Mouse (Mus musculus): Measurements from ENCODE around the gene Bsn. TPM values are rescaled to one million over a fixed set of nuclear protein-coding genes. Genes with fewer than 3 reads are reported as not detected.

The Bsn gene
- total RNA-seq, 1 experiment from 2014 or later, result 2.7 TPM

- ATAC-seq (replicated peaks in 1 of 2; ENCODE audit: insufficient read depth in 1 of 2, low FRiP score in 2 of 2, low TSS enrichment in 1 of 2, low read depth in 1 of 2, poor library complexity in 2 of 2, severe bottlenecking in 2 of 2), result no peak
These were observed 96.6 kb downstream of the Bsn start for GRCm38 (mm10) chr9:108093586-108093985.

GRCm38 (mm10) chr9:108090611-108091120 lies 99.5 kb downstream of the Bsn start:
- ATAC-seq (replicated peaks in 1 of 2; ENCODE audit: insufficient read depth in 1 of 2, low FRiP score in 2 of 2, low TSS enrichment in 1 of 2, low read depth in 1 of 2, poor library complexity in 2 of 2, severe bottlenecking in 2 of 2), result no peak

- ATAC-seq (replicated peaks in 1 of 2; ENCODE audit: insufficient read depth in 1 of 2, low FRiP score in 2 of 2, low TSS enrichment in 1 of 2, low read depth in 1 of 2, poor library complexity in 2 of 2, severe bottlenecking in 2 of 2), result no peak
These were observed 104.9 kb downstream of the Bsn start for GRCm38 (mm10) chr9:108085261-108085660.

- no peak for ATAC-seq (replicated peaks in 1 of 2; ENCODE audit: insufficient read depth in 1 of 2, low FRiP score in 2 of 2, low TSS enrichment in 1 of 2, low read depth in 1 of 2, poor library complexity in 2 of 2, severe bottlenecking in 2 of 2)
These were observed 106.6 kb downstream of the Bsn start for GRCm38 (mm10) chr9:108083561-108083960.

GRCm38 (mm10) chr9:108082988-108083431 lies 107.2 kb downstream of the Bsn start, which contains the start of gene Rnf123:
Gene Rnf123 (minus strand): TSS chr9:108083346.
- ATAC-seq (replicated peaks in 1 of 2; ENCODE audit: insufficient read depth in 1 of 2, low FRiP score in 2 of 2, low TSS enrichment in 1 of 2, low read depth in 1 of 2, poor library complexity in 2 of 2, severe bottlenecking in 2 of 2), result peak; percentile 38 to 46

GRCm38 (mm10) chr9:108082549-108082948 lies 107.6 kb downstream of the Bsn start:
- ATAC-seq (replicated peaks in 1 of 2; ENCODE audit: insufficient read depth in 1 of 2, low FRiP score in 2 of 2, low TSS enrichment in 1 of 2, low read depth in 1 of 2, poor library complexity in 2 of 2, severe bottlenecking in 2 of 2), result peak in 1 of 2 experiments; percentile 3; a peak in 1 of 4 replicates

GRCm38 (mm10) chr9:108080168-108080567 lies 110.0 kb downstream of the Bsn start, which contains the start of gene Mst1:
Gene Mst1 (plus strand): TSS chr9:108080436.
- no peak for ATAC-seq (replicated peaks in 1 of 2; ENCODE audit: insufficient read depth in 1 of 2, low FRiP score in 2 of 2, low TSS enrichment in 1 of 2, low read depth in 1 of 2, poor library complexity in 2 of 2, severe bottlenecking in 2 of 2)

- no peak for ATAC-seq (replicated peaks in 1 of 2; ENCODE audit: insufficient read depth in 1 of 2, low FRiP score in 2 of 2, low TSS enrichment in 1 of 2, low read depth in 1 of 2, poor library complexity in 2 of 2, severe bottlenecking in 2 of 2)
These were observed 116.8 kb downstream of the Bsn start for GRCm38 (mm10) chr9:108073141-108073930.

- no peak for ATAC-seq (replicated peaks in 1 of 2; ENCODE audit: insufficient read depth in 1 of 2, low FRiP score in 2 of 2, low TSS enrichment in 1 of 2, low read depth in 1 of 2, poor library complexity in 2 of 2, severe bottlenecking in 2 of 2)
These were observed 117.7 kb downstream of the Bsn start for GRCm38 (mm10) chr9:108072481-108072924.

- ATAC-seq (replicated peaks in 1 of 2; ENCODE audit: insufficient read depth in 1 of 2, low FRiP score in 2 of 2, low TSS enrichment in 1 of 2, low read depth in 1 of 2, poor library complexity in 2 of 2, severe bottlenecking in 2 of 2), result no peak
These were observed 118.4 kb downstream of the Bsn start for GRCm38 (mm10) chr9:108071801-108072200.

- ATAC-seq (replicated peaks in 1 of 2; ENCODE audit: insufficient read depth in 1 of 2, low FRiP score in 2 of 2, low TSS enrichment in 1 of 2, low read depth in 1 of 2, poor library complexity in 2 of 2, severe bottlenecking in 2 of 2), result no peak
These were observed 120.7 kb downstream of the Bsn start for GRCm38 (mm10) chr9:108069529-108069928.

- ATAC-seq (replicated peaks in 1 of 2; ENCODE audit: insufficient read depth in 1 of 2, low FRiP score in 2 of 2, low TSS enrichment in 1 of 2, low read depth in 1 of 2, poor library complexity in 2 of 2, severe bottlenecking in 2 of 2), result no peak
These were observed 121.2 kb downstream of the Bsn start for GRCm38 (mm10) chr9:108069007-108069406.

- ATAC-seq (replicated peaks in 1 of 2; ENCODE audit: insufficient read depth in 1 of 2, low FRiP score in 2 of 2, low TSS enrichment in 1 of 2, low read depth in 1 of 2, poor library complexity in 2 of 2, severe bottlenecking in 2 of 2), result peak; percentile 65 to 69
These were observed 122.3 kb downstream of the Bsn start for GRCm38 (mm10) chr9:108067900-108068299.

GRCm38 (mm10) chr9:108067199-108067598 lies 123.0 kb downstream of the Bsn start:
- no peak for ATAC-seq (replicated peaks in 1 of 2; ENCODE audit: insufficient read depth in 1 of 2, low FRiP score in 2 of 2, low TSS enrichment in 1 of 2, low read depth in 1 of 2, poor library complexity in 2 of 2, severe bottlenecking in 2 of 2)

- peak; percentile 71 to 80 for ATAC-seq (replicated peaks in 1 of 2; ENCODE audit: insufficient read depth in 1 of 2, low FRiP score in 2 of 2, low TSS enrichment in 1 of 2, low read depth in 1 of 2, poor library complexity in 2 of 2, severe bottlenecking in 2 of 2)
These were observed 124.6 kb downstream of the Bsn start for GRCm38 (mm10) chr9:108065491-108066011.

- ATAC-seq (replicated peaks in 1 of 2; ENCODE audit: insufficient read depth in 1 of 2, low FRiP score in 2 of 2, low TSS enrichment in 1 of 2, low read depth in 1 of 2, poor library complexity in 2 of 2, severe bottlenecking in 2 of 2), result no peak
These were observed 126.8 kb downstream of the Bsn start for GRCm38 (mm10) chr9:108063361-108063760.

- ATAC-seq (replicated peaks in 1 of 2; ENCODE audit: insufficient read depth in 1 of 2, low FRiP score in 2 of 2, low TSS enrichment in 1 of 2, low read depth in 1 of 2, poor library complexity in 2 of 2, severe bottlenecking in 2 of 2), result no peak
These were observed 128.0 kb downstream of the Bsn start for GRCm38 (mm10) chr9:108062142-108062541.

- ATAC-seq (replicated peaks in 1 of 2; ENCODE audit: insufficient read depth in 1 of 2, low FRiP score in 2 of 2, low TSS enrichment in 1 of 2, low read depth in 1 of 2, poor library complexity in 2 of 2, severe bottlenecking in 2 of 2), result no peak
These were observed 131.9 kb downstream of the Bsn start for GRCm38 (mm10) chr9:108058291-108058690.

Data from hematopoietic stem cell, adult 5-6 weeks (primary cell).